Mouse (Mus musculus) thymus, adult 2 months (tissue): Measurements from ENCODE around the gene Selenon.
"Not testable (repeated sequence)": the region's sequence is repeated elsewhere in the genome, so short reads cannot be mapped to it uniquely, and the experiment has no call there.

Experiments used
- CTCF ChIP-seq: fragments of 200-500 bp; IDR thresholded peaks from 2 replicates; pipeline ENCODE4 v1.5.1; 2012; ENCODE audit warnings: mild to moderate bottlenecking, control low read depth, low read length, moderate library complexity, borderline replicate concordance; ENCODE audit not compliant: control insufficient read depth, poor library complexity, insufficient read depth; ENCODE audit errors: extremely low read depth
- POLR2A ChIP-seq: fragments of 200-500 bp; IDR thresholded peaks from 2 replicates; pipeline ENCODE4 v1.6.1; 2012; ENCODE audit warnings: mild to moderate bottlenecking, low read length, control low read depth, moderate library complexity; ENCODE audit not compliant: control insufficient read depth, poor library complexity, insufficient read depth; ENCODE audit errors: extremely low read depth

DNA sequence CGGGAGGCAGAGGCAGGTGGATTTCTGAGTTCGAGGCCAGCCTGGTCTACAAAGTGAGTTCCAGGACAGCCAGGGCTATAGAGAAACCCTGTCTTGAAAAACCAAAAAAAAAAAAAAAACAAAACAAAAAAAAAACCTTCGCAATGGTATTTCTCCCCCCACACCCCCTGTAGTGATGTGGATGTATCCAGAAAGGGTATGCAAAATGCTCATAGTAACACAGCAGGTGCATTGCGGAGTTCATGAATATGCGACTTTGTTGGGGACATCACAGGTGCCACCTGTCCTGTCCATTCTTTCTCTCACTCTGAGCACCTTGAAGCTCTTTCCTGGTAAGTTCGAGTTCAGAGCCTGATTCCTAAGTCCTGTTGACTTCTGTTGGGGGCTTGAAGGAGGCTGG is 57.8 kb downstream of the Selenon start:
- TF ChIP-seq CTCF, POLR2A: not testable (repeated sequence)
